Mouse (Mus musculus): ENCODE measurements at regions not wholly inside any gene's neighbourhood (a gene's known extent, or its start where the extent isn't known, plus 50 kb on each side); places are given as distances from the start of the nearest gene placed in this dataset.

DNA sequence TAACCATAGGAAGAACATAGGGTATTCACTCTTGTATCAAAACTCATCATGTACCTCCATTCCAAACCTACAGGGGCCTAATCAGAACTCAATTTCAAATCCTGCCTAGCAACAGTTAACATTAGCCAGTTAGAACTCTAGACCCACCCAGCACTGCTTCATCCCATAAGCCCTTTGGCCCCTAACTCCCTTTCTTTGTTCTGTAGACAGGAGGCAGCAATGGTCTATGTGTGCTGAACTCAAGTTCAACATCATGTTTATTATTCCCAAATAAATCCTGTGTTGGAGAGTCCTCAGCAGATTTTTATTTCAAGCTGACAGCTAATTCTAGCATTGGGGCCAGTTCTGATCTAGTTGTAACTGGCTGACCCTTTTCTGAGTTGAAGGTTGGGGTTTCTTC, 112.2 kb downstream of the Ipo8 start:
- no peak for DNase-seq (ENCODE audit: low spot score)

DNA sequence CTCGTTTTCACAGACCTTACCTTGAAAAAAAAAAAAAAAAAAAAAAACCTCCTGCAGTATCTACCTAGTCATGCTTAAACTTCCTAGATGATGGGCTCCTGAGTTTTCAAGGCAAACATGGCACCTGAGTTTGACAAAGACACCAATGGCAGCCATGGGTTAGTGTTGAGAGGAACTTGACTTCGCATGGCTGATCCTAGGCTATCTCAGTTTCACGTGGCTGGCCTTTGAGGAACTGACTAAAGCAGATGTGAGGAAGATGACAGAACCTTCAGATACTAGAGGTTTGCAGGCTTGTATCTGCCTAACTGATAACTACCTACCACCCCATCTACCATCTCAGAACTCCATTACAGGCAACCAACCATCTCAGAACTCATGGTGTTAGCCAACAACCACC, 120.9 kb downstream of the Ipo8 start:
- no peak for DNase-seq (ENCODE audit: low spot score)

- no peak for DNase-seq (ENCODE audit: low spot score)
Observed at GRCm38 (mm10) chr6:148708389-148708788, 122.9 kb downstream of the Ipo8 start.

- DNase-seq (ENCODE audit: low spot score), result peak; percentile 15
Observed at GRCm38 (mm10) chr6:148705711-148706110, 125.6 kb downstream of the Ipo8 start.

- DNase-seq (ENCODE audit: low spot score), result no peak
Observed at GRCm38 (mm10) chr6:148693329-148693728, 137.9 kb downstream of the Ipo8 start.

DNA sequence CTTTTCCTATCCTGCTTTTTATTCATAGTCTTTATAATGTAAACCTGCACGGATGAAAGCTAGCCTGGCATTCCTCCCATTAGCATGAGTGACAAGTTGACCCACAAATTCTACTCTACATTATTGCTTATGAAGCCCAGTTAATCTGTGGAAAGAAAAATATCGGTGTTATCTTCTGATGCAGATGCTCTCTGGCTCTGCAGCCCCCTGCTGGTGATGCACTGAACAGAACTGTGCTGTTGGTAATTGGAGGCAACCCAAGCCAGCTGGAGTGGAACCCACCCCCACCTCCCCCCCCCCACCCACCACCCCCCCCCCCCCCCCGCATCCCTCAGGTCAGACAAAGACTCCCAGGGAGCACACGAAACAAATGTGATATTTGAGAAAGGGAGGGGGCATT, 143.5 kb downstream of the Ipo8 start:
- peak; percentile 63 for DNase-seq (ENCODE audit: low spot score)

DNA sequence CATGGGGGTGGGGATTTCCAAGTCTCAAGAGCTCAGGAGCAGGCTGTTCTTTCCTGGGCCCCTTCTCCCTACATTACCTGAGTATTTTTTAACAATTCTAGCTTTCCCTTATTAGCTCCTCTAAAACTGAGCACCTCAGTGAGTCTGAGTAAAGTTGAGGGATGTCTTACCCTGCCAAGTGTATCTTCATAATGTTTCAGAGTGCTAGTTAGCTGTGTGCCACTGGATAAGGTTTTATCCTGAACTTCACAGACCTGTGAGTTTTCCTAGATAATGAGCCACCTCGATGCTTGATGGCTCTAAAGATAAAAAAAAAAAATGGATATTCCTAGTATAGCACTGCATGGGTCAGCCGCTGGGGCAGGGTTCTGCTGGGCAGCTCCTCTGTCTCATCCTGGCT, 171.1 kb downstream of the Ipo8 start:
- no peak for DNase-seq (ENCODE audit: low spot score)

DNA sequence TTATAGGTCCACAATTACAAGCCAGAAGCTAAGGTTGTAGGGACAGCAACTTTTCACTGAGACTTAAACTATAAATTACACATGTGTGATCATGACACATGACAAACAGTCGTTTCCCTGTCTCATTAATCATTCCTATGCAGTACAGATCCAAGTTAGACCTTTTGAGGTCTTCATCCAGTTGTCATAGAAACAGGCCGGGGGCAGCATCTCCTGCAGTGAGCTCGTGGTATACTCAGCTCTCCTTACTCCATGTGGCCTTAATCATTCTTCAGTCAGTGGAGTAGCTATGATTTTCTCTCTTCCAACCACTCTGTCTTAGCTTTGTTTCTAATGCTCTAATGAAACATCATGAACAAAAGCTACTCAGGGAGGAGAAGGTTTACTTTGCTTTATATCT, 178.1 kb downstream of the Ipo8 start:
- DNase-seq (ENCODE audit: low spot score), result no peak

- DNase-seq (ENCODE audit: low spot score), result no peak
Observed at GRCm38 (mm10) chr6:148652434-148652833, 178.8 kb downstream of the Ipo8 start.

DNA sequence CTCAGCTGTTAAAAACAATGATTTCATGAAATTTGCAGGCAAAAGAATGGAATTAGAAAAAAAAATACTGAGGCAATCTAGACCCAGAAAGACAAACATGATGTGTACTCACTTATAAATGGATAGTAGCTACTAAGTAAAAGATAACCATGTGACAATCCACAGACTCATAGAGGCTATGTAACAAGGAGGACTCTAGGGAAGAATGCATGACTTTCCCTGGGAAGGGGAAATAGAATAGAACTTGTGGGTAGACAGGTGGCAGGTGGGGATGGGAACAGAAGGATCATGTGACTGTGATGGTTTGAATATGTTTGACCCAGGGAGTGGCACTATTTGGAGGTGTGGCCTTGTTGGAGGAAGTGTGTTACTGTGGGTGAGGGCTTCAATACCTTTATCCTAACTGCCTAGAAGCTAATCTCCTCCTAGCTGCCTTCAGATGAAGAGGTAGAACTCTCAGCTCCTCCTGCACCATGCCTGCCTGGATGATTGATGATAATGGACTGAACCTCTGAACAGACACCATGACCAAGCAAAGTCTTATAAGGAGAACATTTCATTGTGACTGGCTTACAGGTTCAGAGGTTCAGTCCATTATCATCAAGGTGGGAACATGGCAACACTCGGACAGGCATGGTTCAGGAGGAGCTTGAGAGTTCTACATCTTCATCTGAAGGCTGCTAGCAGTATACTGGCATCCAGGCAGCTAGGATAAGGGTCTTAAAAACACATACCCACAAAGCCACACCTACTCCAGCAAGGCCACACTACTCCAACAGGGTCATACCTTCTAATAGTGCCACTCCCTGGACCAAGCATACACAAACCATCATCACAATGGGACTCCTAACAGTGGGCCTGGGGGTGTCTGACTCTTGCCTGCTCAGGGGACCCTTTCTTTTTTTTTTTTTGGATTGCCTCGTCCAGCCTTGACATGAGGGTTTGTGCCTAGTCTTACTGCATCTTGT, 183.6 kb downstream of the Ipo8 start:
- DNase-seq (ENCODE audit: low spot score), result no peak

DNA sequence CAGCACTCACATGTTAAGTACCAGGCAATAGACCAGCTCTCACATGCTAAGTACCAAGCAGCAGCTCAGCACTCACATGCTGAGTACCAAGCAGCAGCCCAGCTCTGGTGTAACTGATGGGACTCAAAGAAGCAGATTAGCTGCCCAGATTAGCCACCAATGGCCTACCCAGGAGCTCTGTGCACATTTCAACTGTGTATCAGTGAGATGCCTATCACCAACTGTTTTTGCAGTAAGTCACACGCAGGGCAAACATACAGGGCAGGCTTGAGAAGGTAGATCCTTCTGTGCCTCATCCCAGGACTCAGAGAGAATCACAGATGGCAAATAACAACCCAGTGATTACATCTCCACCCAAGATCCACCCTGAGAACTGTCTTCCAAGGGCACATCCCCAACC, 190.7 kb downstream of the Ipo8 start:
- DNase-seq (ENCODE audit: low spot score), result no peak

DNA sequence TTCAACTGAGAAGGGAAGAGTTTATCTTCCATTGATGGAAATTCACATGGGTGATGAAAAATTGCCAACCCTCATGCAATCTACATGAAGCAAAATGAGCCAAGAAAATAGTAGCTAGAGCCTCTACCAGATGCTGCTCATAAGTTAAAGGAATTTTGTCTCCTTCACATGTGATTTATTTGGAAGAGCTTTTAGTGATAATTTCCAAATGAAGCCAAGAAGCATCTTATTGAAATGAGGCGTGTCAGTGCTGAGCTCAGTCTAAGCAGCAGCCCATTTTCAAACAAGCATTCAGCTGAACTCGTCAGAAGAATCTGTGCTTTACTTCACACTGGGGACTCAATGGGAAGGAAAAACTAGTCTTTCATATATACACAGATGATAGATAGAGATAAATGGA, 190.0 kb upstream of the Tmtc1 start:
- DNase-seq (ENCODE audit: low spot score), result no peak

GRCm38 (mm10) chr6:148627090-148627605, 183.0 kb upstream of the Tmtc1 start:
- no peak for DNase-seq (ENCODE audit: low spot score)

- DNase-seq (ENCODE audit: low spot score), result no peak
Observed at GRCm38 (mm10) chr6:148623119-148623770, 179.1 kb upstream of the Tmtc1 start.

DNA sequence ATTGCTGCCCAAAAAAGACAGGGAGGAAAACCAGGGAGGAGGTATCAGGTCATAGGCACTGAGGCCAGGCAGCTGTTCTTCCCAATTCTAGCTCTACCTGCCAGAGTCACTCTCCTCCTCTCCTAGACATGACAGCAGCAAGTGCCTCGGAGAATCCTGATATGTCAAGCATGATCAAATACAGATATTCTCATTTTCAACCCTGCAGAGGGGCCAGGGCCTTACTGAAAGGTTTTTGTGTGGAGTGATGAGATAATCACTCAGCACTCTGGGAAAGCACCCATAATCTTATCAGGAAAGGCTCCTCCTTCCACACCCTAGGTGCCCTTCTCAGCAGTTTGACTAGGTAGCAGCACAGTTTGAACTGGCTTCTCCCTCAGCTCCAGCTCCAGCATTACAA, 175.8 kb upstream of the Tmtc1 start:
- DNase-seq (ENCODE audit: low spot score), result no peak

DNA sequence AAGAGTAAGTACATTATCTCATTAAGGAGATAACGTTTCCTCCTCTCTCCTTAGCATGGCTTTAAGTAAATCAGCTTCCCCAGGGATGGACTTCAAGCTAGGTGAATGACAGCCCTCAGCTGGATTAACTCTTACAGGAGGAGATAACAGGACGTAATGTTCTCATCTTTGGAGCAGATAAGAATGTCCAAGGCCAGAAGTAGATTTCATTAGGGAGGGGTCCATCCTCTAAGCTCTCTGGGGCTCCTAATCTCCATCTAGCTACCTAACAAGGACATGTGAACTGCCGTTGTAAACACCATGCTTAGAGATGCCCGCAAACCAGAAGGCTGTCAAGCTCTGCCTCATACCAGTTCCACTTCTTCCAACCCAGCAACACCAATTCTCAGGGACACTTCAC, 171.7 kb upstream of the Tmtc1 start:
- DNase-seq (ENCODE audit: low spot score), result no peak

GRCm38 (mm10) chr6:148615442-148615841, 171.3 kb upstream of the Tmtc1 start:
- DNase-seq (ENCODE audit: low spot score), result no peak

DNA sequence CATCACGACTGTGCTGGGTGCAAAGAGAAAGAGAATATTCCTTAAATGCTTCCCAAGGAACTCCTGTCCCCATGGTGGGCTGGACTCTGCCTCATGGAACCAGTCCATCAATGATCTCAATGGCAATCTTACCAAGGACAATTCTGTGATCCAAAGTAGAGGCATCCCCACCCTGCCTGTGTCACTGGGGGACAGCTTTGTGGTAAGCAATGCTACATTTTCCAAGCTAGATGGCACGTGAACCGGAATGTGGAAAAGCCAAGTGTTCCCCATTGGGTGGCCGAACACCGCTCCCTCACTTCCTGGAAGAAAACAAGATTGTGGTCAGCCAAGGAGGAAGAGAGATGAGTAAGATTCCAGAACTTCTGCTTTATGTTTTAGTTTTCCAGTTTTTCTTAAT, 164.7 kb upstream of the Tmtc1 start:
- DNase-seq (ENCODE audit: low spot score), result no peak

GRCm38 (mm10) chr6:148605226-148605625, 161.0 kb upstream of the Tmtc1 start:
- DNase-seq (ENCODE audit: low spot score), result no peak

- DNase-seq (ENCODE audit: low spot score), result no peak
Observed at GRCm38 (mm10) chr6:148604790-148605189, 160.6 kb upstream of the Tmtc1 start.

- DNase-seq (ENCODE audit: low spot score), result no peak
Observed at GRCm38 (mm10) chr6:148603878-148604277, 159.7 kb upstream of the Tmtc1 start.

DNA sequence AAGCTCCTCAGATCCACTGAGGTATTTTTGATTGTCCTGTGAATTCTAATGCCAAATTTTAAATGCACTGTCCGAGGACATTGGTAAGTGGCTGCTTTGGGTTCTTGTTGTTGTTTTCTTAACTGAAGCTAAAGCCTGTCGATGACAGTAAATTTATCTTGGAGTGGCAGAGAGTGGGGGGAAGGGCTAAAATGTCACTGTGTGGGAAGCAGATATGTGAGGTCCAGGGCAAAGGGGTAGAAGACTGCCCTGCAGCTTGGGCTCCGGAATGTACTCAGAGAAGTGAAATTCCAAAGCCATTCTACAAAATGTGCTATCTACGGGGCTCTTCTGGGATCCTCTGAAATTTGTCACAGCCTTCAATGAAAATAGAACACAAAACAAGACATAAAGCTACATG, 159.3 kb upstream of the Tmtc1 start:
- no peak for DNase-seq (ENCODE audit: low spot score)

GRCm38 (mm10) chr6:148602894-148603293, 158.7 kb upstream of the Tmtc1 start:
- no peak for DNase-seq (ENCODE audit: low spot score)
